Mouse (Mus musculus): ENCODE measurements around the gene Vasp. TPM values are rescaled to one million over a fixed set of nuclear protein-coding genes. Genes with fewer than 3 reads are reported as not detected.

Gene Vasp
- total RNA-seq, 2 experiments from 2014 or later, result 34.6 to 56.6 TPM

GRCm38 (mm10) chr7:19217492-19217891 is 54.1 kb downstream of the Vasp start:
- no peak for ATAC-seq (replicated peaks; ENCODE audit: low FRiP score, poor library complexity, severe bottlenecking)

GRCm38 (mm10) chr7:19214940-19215339 is 56.7 kb downstream of the Vasp start:
- no peak for ATAC-seq (replicated peaks; ENCODE audit: low FRiP score, poor library complexity, severe bottlenecking)

- no peak for ATAC-seq (replicated peaks; ENCODE audit: low FRiP score, poor library complexity, severe bottlenecking)
Observed at GRCm38 (mm10) chr7:19214369-19214768, 57.2 kb downstream of the Vasp start.

- ATAC-seq (replicated peaks; ENCODE audit: low FRiP score, poor library complexity, severe bottlenecking), result no peak
Observed at GRCm38 (mm10) chr7:19213385-19213784, 58.2 kb downstream of the Vasp start.

- ATAC-seq (replicated peaks; ENCODE audit: low FRiP score, poor library complexity, severe bottlenecking), result no peak
Observed at GRCm38 (mm10) chr7:19211996-19212755, 59.4 kb downstream of the Vasp start, which contains the start of gene Gpr4. Gene Gpr4, plus strand, starts transcription at chr7:19212538.

- no peak for ATAC-seq (replicated peaks; ENCODE audit: low FRiP score, poor library complexity, severe bottlenecking)
Observed at GRCm38 (mm10) chr7:19211041-19211675, 60.5 kb downstream of the Vasp start.

GRCm38 (mm10) chr7:19210010-19210409 is 61.6 kb downstream of the Vasp start:
- ATAC-seq (replicated peaks; ENCODE audit: low FRiP score, poor library complexity, severe bottlenecking), result no peak

- no peak for ATAC-seq (replicated peaks; ENCODE audit: low FRiP score, poor library complexity, severe bottlenecking)
Observed at GRCm38 (mm10) chr7:19209494-19209893, 62.1 kb downstream of the Vasp start.

GRCm38 (mm10) chr7:19208944-19209472 is 62.6 kb downstream of the Vasp start:
- peak; percentile 34; the same call in 1 of the 2 replicates for ATAC-seq (replicated peaks; ENCODE audit: low FRiP score, poor library complexity, severe bottlenecking)

GRCm38 (mm10) chr7:19208201-19208910 is 63.3 kb downstream of the Vasp start:
- ATAC-seq (replicated peaks; ENCODE audit: low FRiP score, poor library complexity, severe bottlenecking), result no peak

Other genes with a start within 250 kb of the Vasp start
- not detected in 2 replicates for gene Foxa3, start 248.3 kb downstream of the Vasp start, total RNA-seq (2015; ENCODE audit: low replicate concordance)
- gene Foxa3, start 248.3 kb downstream of the Vasp start, total RNA-seq (2017; ENCODE audit: low replicate concordance), result not detected in 2 replicates
- gene Sympk, start 247.4 kb downstream of the Vasp start, total RNA-seq (2015; ENCODE audit: low replicate concordance), result 15.2 and 35.9 TPM in 2 replicates
- gene Sympk, start 247.4 kb downstream of the Vasp start, total RNA-seq (2017; ENCODE audit: low replicate concordance), result 7.8 and 21.0 TPM in 2 replicates
- not detected in 2 replicates for gene Rsph6a, start 217.1 kb downstream of the Vasp start, total RNA-seq (2015; ENCODE audit: low replicate concordance)
- not detected in 2 replicates for gene Rsph6a, start 217.1 kb downstream of the Vasp start, total RNA-seq (2017; ENCODE audit: low replicate concordance)
- gene Dmwd, start 195.6 kb downstream of the Vasp start, total RNA-seq (2015; ENCODE audit: low replicate concordance), result 1.9 and 3.1 TPM in 2 replicates
- 1.0 and 2.6 TPM in 2 replicates for gene Dmwd, start 195.6 kb downstream of the Vasp start, total RNA-seq (2017; ENCODE audit: low replicate concordance)
- gene Dmpk, start 188.0 kb downstream of the Vasp start, total RNA-seq (2015; ENCODE audit: low replicate concordance), result 3.8 TPM in 1 of 2 replicates, not detected in the other
- 4.3 and 6.0 TPM in 2 replicates for gene Dmpk, start 188.0 kb downstream of the Vasp start, total RNA-seq (2017; ENCODE audit: low replicate concordance)
- gene Six5, start 177.2 kb downstream of the Vasp start, total RNA-seq (2015; ENCODE audit: low replicate concordance), result 0.42 TPM in 1 of 2 replicates, not detected in the other
- not detected in 2 replicates for gene Six5, start 177.2 kb downstream of the Vasp start, total RNA-seq (2017; ENCODE audit: low replicate concordance)
- not detected in 2 replicates for gene Gm4969, start 153.4 kb downstream of the Vasp start, total RNA-seq (2015; ENCODE audit: low replicate concordance)
- 0.28 TPM in 1 of 2 replicates, not detected in the other for gene Gm4969, start 153.4 kb downstream of the Vasp start, total RNA-seq (2017; ENCODE audit: low replicate concordance)
- 0.21 and 0.77 TPM in 2 replicates for gene Fbxo46, start 152.0 kb downstream of the Vasp start, total RNA-seq (2015; ENCODE audit: low replicate concordance)
- 2.1 and 2.5 TPM in 2 replicates for gene Fbxo46, start 152.0 kb downstream of the Vasp start, total RNA-seq (2017; ENCODE audit: low replicate concordance)
- gene Qpctl, start 122.5 kb downstream of the Vasp start, total RNA-seq (2015; ENCODE audit: low replicate concordance), result 1.3 and 6.7 TPM in 2 replicates
- 0.70 and 1.3 TPM in 2 replicates for gene Qpctl, start 122.5 kb downstream of the Vasp start, total RNA-seq (2017; ENCODE audit: low replicate concordance)
- gene Snrpd2, start 122.1 kb downstream of the Vasp start, total RNA-seq (2015; ENCODE audit: low replicate concordance), result 15.0 TPM in 2 replicates
- 20.2 and 22.0 TPM in 2 replicates for gene Snrpd2, start 122.1 kb downstream of the Vasp start, total RNA-seq (2017; ENCODE audit: low replicate concordance)
- gene Gipr, start 105.7 kb downstream of the Vasp start, total RNA-seq (2015; ENCODE audit: low replicate concordance), result 0.42 TPM in 1 of 2 replicates, not detected in the other
- not detected in 2 replicates for gene Gipr, start 105.7 kb downstream of the Vasp start, total RNA-seq (2017; ENCODE audit: low replicate concordance)
- 1.5 and 2.1 TPM in 2 replicates for gene Eml2, start 95.4 kb downstream of the Vasp start, total RNA-seq (2015; ENCODE audit: low replicate concordance)
- 2.8 and 3.7 TPM in 2 replicates for gene Eml2, start 95.4 kb downstream of the Vasp start, total RNA-seq (2017; ENCODE audit: low replicate concordance)
- 0.19 TPM in 1 of 2 replicates, not detected in the other for gene Gpr4, start 59.3 kb downstream of the Vasp start, total RNA-seq (2015; ENCODE audit: low replicate concordance)
- gene Gpr4, start 59.3 kb downstream of the Vasp start, total RNA-seq (2017; ENCODE audit: low replicate concordance), result not detected in 2 replicates
- 6.5 and 7.7 TPM in 2 replicates for gene Opa3, start 43.5 kb downstream of the Vasp start, total RNA-seq (2015; ENCODE audit: low replicate concordance)
- 2.1 and 5.6 TPM in 2 replicates for gene Opa3, start 43.5 kb downstream of the Vasp start, total RNA-seq (2017; ENCODE audit: low replicate concordance)
- gene Ppm1n, start 8.2 kb upstream of the Vasp start, total RNA-seq (2015; ENCODE audit: low replicate concordance), result not detected in 2 replicates
- not detected in 2 replicates for gene Ppm1n, start 8.2 kb upstream of the Vasp start, total RNA-seq (2017; ENCODE audit: low replicate concordance)
- not detected in 2 replicates for gene Rtn2, start 10.8 kb upstream of the Vasp start, total RNA-seq (2015; ENCODE audit: low replicate concordance)
- gene Rtn2, start 10.8 kb upstream of the Vasp start, total RNA-seq (2017; ENCODE audit: low replicate concordance), result not detected in 2 replicates
- 2.9 and 3.1 TPM in 2 replicates for gene Fosb, start 38.2 kb upstream of the Vasp start, total RNA-seq (2015; ENCODE audit: low replicate concordance)
- gene Fosb, start 38.2 kb upstream of the Vasp start, total RNA-seq (2017; ENCODE audit: low replicate concordance), result 2.2 and 3.8 TPM in 2 replicates
- gene Ercc1, start 73.0 kb upstream of the Vasp start, total RNA-seq (2015; ENCODE audit: low replicate concordance), result 8.6 and 8.8 TPM in 2 replicates
- gene Ercc1, start 73.0 kb upstream of the Vasp start, total RNA-seq (2017; ENCODE audit: low replicate concordance), result 4.6 and 5.2 TPM in 2 replicates
- 1.2 and 1.9 TPM in 2 replicates for gene Cd3eap, start 87.7 kb upstream of the Vasp start, total RNA-seq (2015; ENCODE audit: low replicate concordance)
- 2.6 and 5.7 TPM in 2 replicates for gene Cd3eap, start 87.7 kb upstream of the Vasp start, total RNA-seq (2017; ENCODE audit: low replicate concordance)
- gene Ppp1r13l, start 87.9 kb upstream of the Vasp start, total RNA-seq (2015; ENCODE audit: low replicate concordance), result 0.19 and 3.3 TPM in 2 replicates
- not detected in 2 replicates for gene Ppp1r13l, start 87.9 kb upstream of the Vasp start, total RNA-seq (2017; ENCODE audit: low replicate concordance)
- 1.3 and 2.7 TPM in 2 replicates for gene Ercc2, start 110.2 kb upstream of the Vasp start, total RNA-seq (2015; ENCODE audit: low replicate concordance)
- 11.4 and 18.0 TPM in 2 replicates for gene Ercc2, start 110.2 kb upstream of the Vasp start, total RNA-seq (2017; ENCODE audit: low replicate concordance)
- not detected in 2 replicates for gene Klc3, start 132.3 kb upstream of the Vasp start, total RNA-seq (2015; ENCODE audit: low replicate concordance)
- not detected in 2 replicates for gene Klc3, start 132.3 kb upstream of the Vasp start, total RNA-seq (2017; ENCODE audit: low replicate concordance)
- gene Ckm, start 133.0 kb upstream of the Vasp start, total RNA-seq (2015; ENCODE audit: low replicate concordance), result not detected in 2 replicates
- not detected in 2 replicates for gene Ckm, start 133.0 kb upstream of the Vasp start, total RNA-seq (2017; ENCODE audit: low replicate concordance)
- gene Mark4, start 187.0 kb upstream of the Vasp start, total RNA-seq (2015; ENCODE audit: low replicate concordance), result 1.9 and 5.2 TPM in 2 replicates
- gene Mark4, start 187.0 kb upstream of the Vasp start, total RNA-seq (2017; ENCODE audit: low replicate concordance), result 1.7 and 2.8 TPM in 2 replicates
- gene Exoc3l2, start 191.5 kb upstream of the Vasp start, total RNA-seq (2015; ENCODE audit: low replicate concordance), result not detected in 2 replicates
- gene Exoc3l2, start 191.5 kb upstream of the Vasp start, total RNA-seq (2017; ENCODE audit: low replicate concordance), result not detected in 2 replicates
- 3.5 and 4.2 TPM in 2 replicates for gene Bloc1s3, start 236.6 kb upstream of the Vasp start, total RNA-seq (2015; ENCODE audit: low replicate concordance)
- gene Bloc1s3, start 236.6 kb upstream of the Vasp start, total RNA-seq (2017; ENCODE audit: low replicate concordance), result 0.84 and 1.5 TPM in 2 replicates
- 17.9 and 18.8 TPM in 2 replicates for gene Trappc6a, start 236.6 kb upstream of the Vasp start, total RNA-seq (2015; ENCODE audit: low replicate concordance)
- 2.7 and 7.8 TPM in 2 replicates for gene Trappc6a, start 236.6 kb upstream of the Vasp start, total RNA-seq (2017; ENCODE audit: low replicate concordance)
- gene Nkpd1, start 246.0 kb upstream of the Vasp start, total RNA-seq (2015; ENCODE audit: low replicate concordance), result not detected in 2 replicates
- gene Nkpd1, start 246.0 kb upstream of the Vasp start, total RNA-seq (2017; ENCODE audit: low replicate concordance), result not detected in 2 replicates